Mouse (Mus musculus) left cerebral cortex, postnatal 14 days (tissue): ENCODE results near the gene Matn3. TPM values are rescaled to one million over a fixed set of nuclear protein-coding genes. Genes with fewer than 3 reads are reported as not detected.

Source experiments
- DNase-seq, 2 experiments: peaks; one replicate each; pipeline ENCODE4 v3.0.0; 2021 to 2022; ENCODE audit warnings: low spot score in 2 of 2, mixed read lengths in 1 of 2
- intact Hi-C: fragments of 180-260 bp; cut with DNase I; formaldehyde crosslinking; loops from one replicate; pipeline ENCODE4 v1.15.1; 2025
- long read RNA-seq, 2 experiments: library from polyadenylated mRNA; stranded (forward); transcript quantifications; one replicate each; pipeline ENCODE4 v2.0.0; 2021
- total RNA-seq, 2 experiments: library from RNA; stranded (reverse); gene quantifications; 2 replicates each; pipeline ENCODE4 v1.2.3; 2021

Gene Matn3
- total RNA-seq = under 1 TPM; 0.17 to 0.22 TPM
- long read RNA-seq, experiment 1, partial matches to known transcripts = 0 of 1 reads
- long read RNA-seq, experiment 1, other reads (novel, unspliced or antisense) = 0 of 1 reads
- long read RNA-seq, experiment 2 = 0 reads

GRCm38 (mm10) chr12:8947714-8948464, at the start of gene Matn3:
Gene Matn3, plus strand, starts transcription at chr12:8947929.
- DNase-seq = peak in 1 of 2 experiments; percentile 19
- intact Hi-C loops = no loop called here

- DNase-seq = no peak
- intact Hi-C loops = no loop called here
These were observed 48.6 kb upstream of the Matn3 start for GRCm38 (mm10) chr12:8898879-8899785.

GRCm38 (mm10) chr12:8900107-8900698, 47.5 kb upstream of the Matn3 start:
- no peak for DNase-seq
- intact Hi-C loops = no loop called here

- intact Hi-C loops = no loop called here
These were observed 46.6 kb upstream of the Matn3 start for GRCm38 (mm10) chr12:8900919-8901663.

GRCm38 (mm10) chr12:8901934-8902333, 45.8 kb upstream of the Matn3 start:
- intact Hi-C loops = no loop called here
- DNase-seq = no peak

More at GRCm38 (mm10) chr12:8900919-8901663, 46.6 kb upstream of the Matn3 start:
- no peak for DNase-seq

GRCm38 (mm10) chr12:8902479-8902878, 45.2 kb upstream of the Matn3 start:
- intact Hi-C loops = no loop called here
- DNase-seq = no peak

- no peak for DNase-seq
- intact Hi-C loops = no loop called here
These were observed 34.7 kb upstream of the Matn3 start for GRCm38 (mm10) chr12:8912860-8913685.

GRCm38 (mm10) chr12:8913701-8914340, 33.9 kb upstream of the Matn3 start:
- DNase-seq = no peak
- intact Hi-C loops = no loop called here

- intact Hi-C loops = no loop called here
- peak in 1 of 2 experiments; percentile 28 for DNase-seq
These were observed 31.4 kb upstream of the Matn3 start for GRCm38 (mm10) chr12:8916378-8916777.

- no peak for DNase-seq
- intact Hi-C loops = no loop called here
These were observed 28.5 kb upstream of the Matn3 start for GRCm38 (mm10) chr12:8919231-8919630.

GRCm38 (mm10) chr12:8920996-8921393, 26.7 kb upstream of the Matn3 start:
- no peak for DNase-seq
- intact Hi-C loops = no loop called here

GRCm38 (mm10) chr12:8921394-8922368, 26.0 kb upstream of the Matn3 start, which contains the start of gene Laptm4a:
Gene Laptm4a, plus strand, starts transcription at chr12:8921664.
- DNase-seq = peak; percentile 98 to 99
- intact Hi-C loops = no loop called here

- intact Hi-C loops = no loop called here
These were observed 25.2 kb upstream of the Matn3 start for GRCm38 (mm10) chr12:8922369-8923124.

GRCm38 (mm10) chr12:8923125-8923410, 24.7 kb upstream of the Matn3 start:
- DNase-seq = peak in 1 of 2 experiments; percentile 14
- intact Hi-C loops = no loop called here

More at GRCm38 (mm10) chr12:8922369-8923124, 25.2 kb upstream of the Matn3 start:
- DNase-seq = no peak

- intact Hi-C loops = no loop called here
These were observed 24.1 kb upstream of the Matn3 start for GRCm38 (mm10) chr12:8923603-8924002.

GRCm38 (mm10) chr12:8927652-8928051, 20.1 kb upstream of the Matn3 start:
- intact Hi-C loops = loop anchor here (5.0 kb wide), 1 partner anchor 45 kb away; the partner anchor contains the start of gene Wdr35
- DNase-seq = no peak

More at GRCm38 (mm10) chr12:8923603-8924002, 24.1 kb upstream of the Matn3 start:
- DNase-seq = no peak
